Mouse (Mus musculus) myocyte (in vitro differentiated cells): ENCODE measurements around the gene Pex11a. TPM values are rescaled to one million over a fixed set of nuclear protein-coding genes. Genes with fewer than 3 reads are reported as not detected.

Experiments used
- H3K27me3 ChIP-seq: one replicate; pipeline ENCODE4 v1.6.1; 2011; ENCODE audit not compliant: control insufficient read depth, insufficient read depth, insufficient read length
- H3K36me3 ChIP-seq: one replicate; pipeline ENCODE4 v1.6.1; 2011; ENCODE audit not compliant: control insufficient read depth, insufficient read depth
- H3K4me2 ChIP-seq: one replicate; pipeline ENCODE4 v1.6.1; 2011; ENCODE audit warnings: low read depth, control low read depth
- H3K4me3 ChIP-seq: one replicate; pipeline ENCODE4 v1.5.1; 2011; ENCODE audit warnings: mild to moderate bottlenecking, control low read depth, moderate library complexity
- H3K79me2 ChIP-seq: one replicate; pipeline ENCODE4 v1.6.1; 2011; ENCODE audit not compliant: control insufficient read depth, insufficient read depth
- H3ac ChIP-seq: one replicate; pipeline ENCODE4 v1.6.1; 2011; ENCODE audit not compliant: control insufficient read depth, insufficient read length
- CEBPB ChIP-seq: IDR thresholded peaks from 2 replicates; pipeline ENCODE4 v1.6.1; 2011; ENCODE audit warnings: mild to moderate bottlenecking, moderate library complexity; ENCODE audit not compliant: poor library complexity, insufficient read depth, severe bottlenecking
- E2F4 ChIP-seq: IDR thresholded peaks from one replicate; pipeline ENCODE4 v1.6.1; 2011; ENCODE audit warnings: mild to moderate bottlenecking, control low read depth, moderate library complexity; ENCODE audit not compliant: insufficient read depth
- MAX ChIP-seq: IDR thresholded peaks from one replicate; pipeline ENCODE4 v1.6.1; 2011; ENCODE audit warnings: low read depth, mild to moderate bottlenecking, control low read depth
- MYOD1 ChIP-seq, 3 experiments: IDR thresholded peaks; one replicate each; pipeline ENCODE4 v1.6.1; 2011; ENCODE audit warnings: control low read depth in 2 of 3, low read depth in 2 of 3, mild to moderate bottlenecking in 2 of 3, moderate library complexity in 1 of 3; ENCODE audit not compliant: insufficient read length in 2 of 3, control insufficient read depth in 1 of 3
- MYOG ChIP-seq, 3 experiments: IDR thresholded peaks; one replicate each; pipeline ENCODE4 v1.6.1; 2011; ENCODE audit warnings: control low read depth in 2 of 3, low read depth in 2 of 3, mild to moderate bottlenecking in 2 of 3; ENCODE audit not compliant: insufficient read length in 2 of 3, control insufficient read depth in 1 of 3, insufficient read depth in 1 of 3
- POLR2A ChIP-seq: IDR thresholded peaks from one replicate; pipeline ENCODE4 v1.6.1; 2011; ENCODE audit warnings: low read depth, mild to moderate bottlenecking, control low read depth, moderate library complexity; ENCODE audit not compliant: insufficient read length
- POLR2AphosphoS2 ChIP-seq: IDR thresholded peaks from one replicate; pipeline ENCODE4 v1.6.1; 2011; ENCODE audit warnings: low read depth, control low read depth; ENCODE audit not compliant: insufficient read length
- REST ChIP-seq: IDR thresholded peaks from one replicate; pipeline ENCODE4 v1.6.1; 2011; ENCODE audit warnings: mild to moderate bottlenecking, control low read depth, moderate library complexity; ENCODE audit not compliant: insufficient read depth, insufficient read length
- SRF ChIP-seq: IDR thresholded peaks from one replicate; pipeline ENCODE4 v1.6.1; 2011; ENCODE audit warnings: low read depth; ENCODE audit not compliant: control insufficient read depth, insufficient read length
- TCF12 ChIP-seq: IDR thresholded peaks from one replicate; pipeline ENCODE4 v1.6.1; 2011; ENCODE audit warnings: mild to moderate bottlenecking, control low read depth; ENCODE audit not compliant: poor library complexity, insufficient read depth, severe bottlenecking
- TCF3 ChIP-seq: IDR thresholded peaks from one replicate; pipeline ENCODE4 v1.6.1; 2011; ENCODE audit warnings: low read depth, control low read depth; ENCODE audit not compliant: insufficient read length
- USF1 ChIP-seq: IDR thresholded peaks from one replicate; pipeline ENCODE4 v1.6.1; 2011; ENCODE audit warnings: low read depth, mild to moderate bottlenecking, control low read depth, moderate library complexity
- polyA plus RNA-seq: library from polyadenylated mRNA; unstranded; fragments of >200 nt; fragmentation: generic; extraction: Trizol; gene quantifications from one replicate; pipeline ENCODE4 v1.2.1, GENCODE M21; 2012; ENCODE audit warnings: missing spikeins

Gene Pex11a
- polyA plus RNA-seq, 1 experiment = 5.9 TPM

DNA sequence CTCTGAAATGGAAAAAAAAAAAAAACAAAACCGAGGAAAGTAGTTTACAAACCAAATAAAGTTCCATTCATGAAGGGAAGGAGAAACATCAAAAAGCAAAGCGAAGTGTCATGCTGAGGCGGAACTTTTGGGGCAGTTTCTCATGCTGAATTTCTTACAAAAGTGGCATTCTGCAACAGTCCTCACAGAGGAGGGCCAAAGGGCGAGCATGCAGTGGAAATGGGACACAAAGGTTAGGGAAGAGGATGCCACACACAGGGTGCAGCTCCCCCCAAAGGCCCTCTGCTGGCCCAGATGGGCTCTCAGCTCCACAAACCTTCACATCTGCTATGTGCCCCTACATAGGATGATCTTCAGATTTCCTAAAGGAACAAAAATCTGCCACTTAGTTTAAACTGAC, 2.7 kb downstream of the Pex11a start:
- no peaks in the 10 kb centered on the region for H3K79me2 ChIP-seq
- no peak for TF ChIP-seq POLR2A
- TF ChIP-seq SRF = no peak
- TF ChIP-seq POLR2AphosphoS2 = no peak
- TF ChIP-seq MYOD1 (IDR thresholded peaks at IDR 0.05; ENCODE audit: control insufficient read depth in 1 of 3, insufficient read length in 2 of 3, low read depth in 2 of 3) = no peak
- TF ChIP-seq CEBPB = no peak
- no peak for TF ChIP-seq E2F4
- TF ChIP-seq TCF12 = no peak
- TF ChIP-seq REST = no peak
- TF ChIP-seq MYOG (IDR thresholded peaks at IDR 0.05; ENCODE audit: control insufficient read depth in 1 of 3, insufficient read depth in 1 of 3, insufficient read length in 2 of 3, low read depth in 2 of 3) = no peak
- TF ChIP-seq MAX = no peak
- TF ChIP-seq USF1 = no peak
- TF ChIP-seq TCF3 = no peak

DNA sequence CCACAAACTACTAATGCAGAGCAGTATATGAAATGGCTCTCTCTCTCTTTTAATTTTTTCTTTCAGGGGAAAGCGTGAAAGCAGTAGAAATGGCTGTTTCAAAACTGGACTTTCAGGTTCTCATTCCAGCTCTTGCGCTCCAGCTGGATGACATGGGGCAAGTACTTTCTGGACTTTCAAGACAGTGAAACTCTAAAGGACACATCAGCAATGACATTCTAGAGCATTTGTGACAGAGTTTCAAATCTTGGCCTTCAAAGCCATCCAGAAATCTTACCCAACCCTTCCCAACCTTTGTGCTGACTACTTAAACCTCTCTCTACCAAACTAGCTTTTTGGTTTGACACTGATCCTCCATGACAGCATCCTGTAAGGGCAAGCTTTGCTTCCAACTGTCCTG, 4.0 kb downstream of the Pex11a start:
- TF ChIP-seq TCF3 (no peak), USF1 (no peak), CEBPB (no peak), TCF12 (no peak), REST (no peak), E2F4 (no peak), POLR2AphosphoS2 (no peak)
- H3K4me3 ChIP-seq = no peak overlapping the region
- no peaks in the 10 kb centered on the region for H3K79me2 ChIP-seq
- no peak overlapping the region for H3K4me2 ChIP-seq
- H3K36me3 ChIP-seq = no peaks in the 10 kb centered on the region
- no peak overlapping the region for H3ac ChIP-seq
- H3K27me3 ChIP-seq = no peaks in the 10 kb centered on the region

More for the DNA sequence above, 2.7 kb downstream of the Pex11a start:
- no peaks in the 10 kb centered on the region for H3K36me3 ChIP-seq
- no peak overlapping the region for H3K4me3 ChIP-seq
- H3ac ChIP-seq = no peak overlapping the region
- H3K4me2 ChIP-seq = no peak overlapping the region
- H3K27me3 ChIP-seq = no peaks in the 10 kb centered on the region

DNA sequence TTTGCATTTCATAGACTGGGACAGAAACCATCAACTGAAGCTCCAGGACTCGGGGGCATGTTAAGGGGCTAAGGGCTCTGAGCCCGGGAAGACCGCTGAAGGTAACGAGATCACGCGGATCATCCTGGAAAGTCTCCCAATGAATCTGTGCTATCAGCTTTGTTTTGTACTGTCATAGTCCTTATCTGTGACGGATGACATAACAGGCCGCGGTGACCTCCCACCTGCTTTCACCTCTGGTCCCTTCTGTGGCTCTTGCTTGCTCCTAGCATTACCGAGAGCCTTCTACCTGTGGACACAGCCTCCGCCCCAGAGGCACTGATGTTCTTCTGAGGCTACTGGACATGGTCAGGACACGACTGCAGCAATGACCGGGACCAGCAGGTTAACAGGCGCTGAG, 6.4 kb downstream of the Pex11a start:
- Histone ChIP-seq H3K79me2 (no peaks in the 10 kb centered on the region), H3K27me3 (peaks cover 4% of the 10 kb centered on the region), H3K4me2 (no peak overlapping the region), H3ac (no peak overlapping the region), H3K36me3 (no peaks in the 10 kb centered on the region), H3K4me3 (no peak overlapping the region)
- TF ChIP-seq MYOD1 (IDR thresholded peaks at IDR 0.05; ENCODE audit: control insufficient read depth in 1 of 3, insufficient read length in 2 of 3, low read depth in 2 of 3) (no peak), POLR2AphosphoS2 (no peak), MAX (no peak), CEBPB (no peak), MYOG (IDR thresholded peaks at IDR 0.05; ENCODE audit: control insufficient read depth in 1 of 3, insufficient read depth in 1 of 3, insufficient read length in 2 of 3, low read depth in 2 of 3) (no peak)

DNA sequence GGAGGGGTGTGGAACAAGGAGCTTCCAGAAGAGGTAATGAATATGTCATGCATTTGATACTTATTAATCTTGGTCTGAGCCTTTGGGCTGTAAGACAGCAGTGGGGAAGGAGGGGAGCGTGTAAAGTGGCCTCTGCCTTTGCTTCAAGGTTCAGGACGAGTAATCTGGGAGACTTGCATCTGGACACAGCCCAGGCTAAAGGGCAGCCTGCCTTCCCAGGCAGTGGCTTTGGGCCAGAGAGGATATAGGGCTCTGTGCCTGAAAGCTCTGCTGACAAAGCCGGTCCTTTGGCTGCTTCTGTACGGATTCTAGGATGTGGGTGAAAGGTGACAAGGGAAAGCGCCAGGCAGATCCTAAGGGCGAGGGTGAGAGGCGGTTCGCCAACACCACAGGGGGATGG, 8.4 kb downstream of the Pex11a start:
- no peaks in the 10 kb centered on the region for H3K36me3 ChIP-seq
- H3K27me3 ChIP-seq = peaks cover 6% of the 10 kb centered on the region
- TF ChIP-seq SRF (no peak), REST (no peak), POLR2A (no peak), CEBPB (no peak), E2F4 (no peak), MYOG (IDR thresholded peaks at IDR 0.05; ENCODE audit: control insufficient read depth in 1 of 3, insufficient read depth in 1 of 3, insufficient read length in 2 of 3, low read depth in 2 of 3) (no peak), POLR2AphosphoS2 (no peak)
- H3K4me3 ChIP-seq = no peak overlapping the region
- H3K4me2 ChIP-seq = no peak overlapping the region
- no peak overlapping the region for H3ac ChIP-seq
- H3K79me2 ChIP-seq = no peaks in the 10 kb centered on the region

GRCm38 (mm10) chr7:79732622-79733021, 10.3 kb downstream of the Pex11a start, which contains the start of gene Plin1:
Gene Plin1, minus strand, starts transcription at chr7:79732903.
- Histone ChIP-seq H3ac (no peak within 1 kb of the TSS), H3K27me3 (peaks cover 6% of the 10 kb centered on the region), H3K79me2 (no peaks in the 10 kb centered on the region), H3K4me3 (no peak within 1 kb of the TSS), H3K36me3 (no peaks in the 10 kb centered on the region), H3K4me2 (no peak within 1 kb of the TSS)
- TF ChIP-seq MAX = no peak
- no peak for TF ChIP-seq MYOG (IDR thresholded peaks at IDR 0.05; ENCODE audit: control insufficient read depth in 1 of 3, insufficient read depth in 1 of 3, insufficient read length in 2 of 3, low read depth in 2 of 3)
- no peak for TF ChIP-seq REST
- TF ChIP-seq MYOD1 (IDR thresholded peaks at IDR 0.05; ENCODE audit: control insufficient read depth in 1 of 3, insufficient read length in 2 of 3, low read depth in 2 of 3) = no peak
- no peak for TF ChIP-seq POLR2A
- TF ChIP-seq TCF12 = no peak
- no peak for TF ChIP-seq E2F4
- no peak for TF ChIP-seq POLR2AphosphoS2
- no peak for TF ChIP-seq USF1
- TF ChIP-seq CEBPB = no peak
- TF ChIP-seq SRF = no peak
- TF ChIP-seq TCF3 = no peak
